Mouse (Mus musculus) cortical plate, adult 2 months (tissue): Measurements from ENCODE around the gene Fermt2.

Experiments used
- CTCF ChIP-seq: fragments of 200-500 bp; IDR thresholded peaks from 2 replicates; pipeline ENCODE4 v1.5.1; 2011; ENCODE audit warnings: mild to moderate bottlenecking, control low read depth, low read length; ENCODE audit not compliant: insufficient read depth; ENCODE audit errors: extremely low read depth
- POLR2A ChIP-seq: fragments of 200-500 bp; IDR thresholded peaks from 2 replicates; pipeline ENCODE4 v1.6.1; 2011; ENCODE audit warnings: mild to moderate bottlenecking, low read length, control low read depth; ENCODE audit not compliant: insufficient read depth; ENCODE audit errors: extremely low read depth

DNA sequence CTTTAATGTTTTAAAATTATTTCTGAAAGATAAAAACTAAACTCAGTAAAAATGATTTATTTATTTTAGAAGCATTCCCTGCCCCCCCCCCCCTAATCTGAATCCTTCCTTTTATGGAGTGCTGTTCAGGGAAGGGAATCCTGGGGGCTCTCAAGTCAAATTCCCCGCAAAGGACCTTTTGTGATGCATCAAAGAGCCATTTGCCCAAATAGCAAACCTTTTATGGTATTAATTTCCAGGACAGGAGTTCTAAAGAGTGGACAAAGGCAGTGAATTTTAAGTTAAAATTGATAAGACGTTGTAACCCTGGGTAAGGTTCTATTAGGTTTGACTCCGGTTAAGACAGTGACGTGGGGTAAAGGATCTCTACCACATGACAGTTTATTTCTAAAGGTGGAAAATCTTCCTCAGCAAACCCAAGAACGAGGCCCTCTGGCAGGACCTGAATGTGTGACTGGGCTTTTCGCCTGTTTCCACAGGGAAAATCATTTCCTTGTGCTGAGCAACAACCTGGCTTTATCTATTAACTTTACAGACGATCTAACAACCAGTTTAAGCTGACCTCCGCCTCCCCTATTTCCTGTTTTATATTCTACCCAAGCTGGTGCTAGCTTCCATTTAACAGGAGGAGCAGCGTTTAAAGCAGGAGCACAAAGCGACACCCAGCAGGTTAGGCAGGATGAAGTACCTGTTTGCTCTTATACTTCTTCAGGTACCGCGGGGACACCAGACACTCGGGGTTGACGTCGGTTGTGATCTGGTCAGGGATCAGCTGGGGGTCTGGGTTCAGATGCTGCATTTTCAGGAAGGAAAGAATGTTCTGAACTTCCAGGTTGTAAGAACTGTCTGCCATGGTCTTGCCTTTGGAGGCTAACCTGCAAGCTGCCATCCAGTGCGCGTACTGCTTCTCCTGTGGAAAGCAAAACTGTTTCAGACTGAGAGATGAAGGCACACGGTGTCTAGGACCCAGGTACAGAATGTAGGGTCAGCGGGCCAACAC lies 65.6 kb downstream of the Fermt2 start:
- TF ChIP-seq CTCF (no peak), POLR2A (no peak)
